In the genomic region with DNA sequence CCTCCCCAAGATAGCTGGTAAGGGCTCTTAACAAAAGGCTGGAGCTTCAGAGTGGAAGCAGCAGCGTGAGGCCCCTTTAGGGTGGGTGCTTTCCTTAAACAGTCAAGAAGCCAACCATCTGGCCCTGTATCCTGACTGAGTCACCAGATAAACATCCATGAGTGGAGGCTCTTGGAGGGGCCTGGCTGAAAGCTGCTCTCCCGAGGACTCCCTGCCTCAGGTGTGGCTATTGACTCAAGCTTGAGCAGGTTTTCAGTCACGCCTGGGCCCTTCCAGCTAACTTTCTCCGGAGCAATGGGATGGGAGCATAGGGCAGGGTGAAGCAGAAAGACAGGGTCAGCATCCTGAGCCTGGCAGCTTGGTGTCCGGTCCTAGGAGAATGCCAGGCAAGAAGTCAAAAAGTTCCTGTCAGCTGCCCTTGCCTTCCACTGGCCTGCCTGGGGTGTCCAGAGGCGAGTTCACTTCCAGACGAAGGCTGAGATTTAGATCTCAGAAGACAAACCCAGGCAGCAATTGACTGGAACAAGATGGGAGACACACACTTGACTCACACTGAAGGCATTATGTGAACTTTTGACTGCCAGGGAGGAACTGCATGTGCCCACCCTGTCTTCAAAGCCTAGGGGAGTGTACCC, we compare ENCODE assay signal across 7 mouse cellular contexts. TPM values are rescaled to one million over a fixed set of nuclear protein-coding genes. Genes with fewer than 3 reads are reported as not detected.
A peak's percentile ranks its signal among the peaks of the same experiment; 100 is the strongest.
DNase-seq lines count a peak whose midpoint lies in the region; ATAC-seq and TF ChIP-seq lines count a peak whose summit lies in the region.

No protein-coding gene starts in this region.

- no peak for DNase-seq in layer of hippocampus, adult 2 months (ENCODE audit: low spot score in 2 of 2)
- no peak for DNase-seq in layer of hippocampus, adult 9-11 months
- peak; percentile 66 for DNase-seq in liver
- no peak for DNase-seq in right cerebral cortex, postnatal 14 days
- no peak for DNase-seq in frontal cortex, postnatal 25 days (ENCODE audit: low spot score in 2 of 2)

- 52% methylated on average over 7 of the region's 7 CpGs for WGBS in embryonic facial prominence, embryonic 12.5 days
- WGBS in stomach, embryonic 15.5 days, result 24% methylated on average over 7 of the region's 7 CpGs

- 0 out of 2 replicates have a peak, but pooled peaks have one; percentile 12 for ATAC-seq in embryonic facial prominence, embryonic 12.5 days (ENCODE audit: insufficient number of reproducible peaks, insufficient read depth, low FRiP score, low TSS enrichment)
- ATAC-seq in stomach, embryonic 15.5 days (ENCODE audit: insufficient read depth, low FRiP score, low read depth), result peak; percentile 84

- peaks cover 52% of the 10 kb centered on the region for H3K4me1 ChIP-seq in embryonic facial prominence, embryonic 12.5 days
- H3K4me1 ChIP-seq in stomach, embryonic 15.5 days, result peaks cover 60% of the 10 kb centered on the region

- no peak overlapping the region for H3K4me2 ChIP-seq in embryonic facial prominence, embryonic 12.5 days (replicated peaks)
- peak overlapping the region; percentile 30 for H3K4me2 ChIP-seq in stomach, embryonic 15.5 days

- no peaks in the 10 kb centered on the region for H3K36me3 ChIP-seq in embryonic facial prominence, embryonic 12.5 days
- H3K36me3 ChIP-seq in stomach, embryonic 15.5 days, result no peaks in the 10 kb centered on the region

- H3K27ac ChIP-seq in layer of hippocampus, adult 2 months, result peak overlapping the region; percentile 71
- peak overlapping the region; percentile 4; the same call in 1 of the 2 replicates for H3K27ac ChIP-seq in embryonic facial prominence, embryonic 12.5 days
- H3K27ac ChIP-seq in stomach, embryonic 15.5 days, result peak overlapping the region; percentile 88

- no peaks in the 10 kb centered on the region for H3K9me3 ChIP-seq in embryonic facial prominence, embryonic 12.5 days
- no peaks in the 10 kb centered on the region for H3K9me3 ChIP-seq in stomach, embryonic 15.5 days

- H3K4me3 ChIP-seq in layer of hippocampus, adult 2 months, result no peak overlapping the region
- H3K4me3 ChIP-seq in embryonic facial prominence, embryonic 12.5 days, result no peak overlapping the region
- no peak overlapping the region for H3K4me3 ChIP-seq in stomach, embryonic 15.5 days (replicated peaks)

- no peak for TF ChIP-seq CTCF in layer of hippocampus, adult 2 months (conservative IDR thresholded peaks at IDR 0.05)

- no peaks in the 10 kb centered on the region for H3K27me3 ChIP-seq in embryonic facial prominence, embryonic 12.5 days
- H3K27me3 ChIP-seq in stomach, embryonic 15.5 days (replicated peaks), result no peaks in the 10 kb centered on the region

- no peak overlapping the region for H3K9ac ChIP-seq in embryonic facial prominence, embryonic 12.5 days
- no peak overlapping the region for H3K9ac ChIP-seq in stomach, embryonic 15.5 days

RNA-seq across cellular contexts. Expression of a gene that starts 30.4 kb away (rescaled TPM):
- total RNA-seq in layer of hippocampus, adult 2 months (2021), result 10 to 100 TPM; 74.3 to 74.9 TPM
- 11.5 and 11.8 TPM in 2 replicates for polyA plus RNA-seq in embryonic facial prominence, embryonic 12.5 days (2016; fragmentation: Nextera tagmentation; extraction: Ambion mirVana)
- polyA plus RNA-seq in stomach, embryonic 15.5 days (2015; fragmentation: Nextera tagmentation; extraction: Ambion mirVana), result 7.1 and 7.2 TPM in 2 replicates

Comparison
In these comparisons a context has a peak if more than half of its experiments do, and no peak if none do; other contexts are left out.
1. H3K27ac ChIP-seq: peak in every context shown above with its lines; median percentile 88 in stomach, embryonic 15.5 days; 71 in layer of hippocampus, adult 2 months; 4 in embryonic facial prominence, embryonic 12.5 days.